Comparison of ENCODE assay signal across 19 mouse cellular contexts in genomic region chr1:138703291-138703690, GRCm38 (mm10).
A peak's percentile ranks its signal among the peaks of the same experiment; 100 is the strongest.
DNase-seq lines count a peak whose midpoint lies in the region; ATAC-seq and TF ChIP-seq lines count a peak whose summit lies in the region.
"Had no signal": no experiment of that assay in that cellular context is flagged by ENCODE, and none has a peak within 500 bp of the region (broad histone marks: within the 10 kb centered on the region; RNA-seq: fewer than 3 reads in every experiment).

No protein-coding gene starts in this region.

- no peak for ATAC-seq in kidney, postnatal 0 days (replicated peaks; ENCODE audit: low FRiP score, low read depth)
- ATAC-seq in midbrain, postnatal 0 days (ENCODE audit: low FRiP score) = no peak
- ATAC-seq in midbrain, embryonic 15.5 days (replicated peaks) = no peak

- H3K9ac ChIP-seq in kidney, postnatal 0 days (ENCODE audit: low read depth, low read length) = no peak overlapping the region
- no peak overlapping the region for H3K9ac ChIP-seq in midbrain, postnatal 0 days (replicated peaks; ENCODE audit: low read length, poor library complexity, severe bottlenecking)
- no peak overlapping the region for H3K9ac ChIP-seq in midbrain, embryonic 15.5 days
- H3K9ac ChIP-seq: forebrain, embryonic 12.5 days; neural tube, embryonic 15.5 days; stomach, embryonic 15.5 days had no signal

- H3K4me3 ChIP-seq in kidney, postnatal 0 days (replicated peaks; ENCODE audit: low read depth, low read length) = no peak overlapping the region
- no peak overlapping the region for H3K4me3 ChIP-seq in midbrain, postnatal 0 days (ENCODE audit: low read depth, low read length)
- no peak overlapping the region for H3K4me3 ChIP-seq in midbrain, embryonic 15.5 days
- H3K4me3 ChIP-seq: forebrain, embryonic 12.5 days; neural tube, embryonic 15.5 days; stomach, embryonic 15.5 days had no signal

- no peaks in the 10 kb centered on the region for H3K27me3 ChIP-seq in kidney, postnatal 0 days (ENCODE audit: insufficient read depth, low read length)
- H3K27me3 ChIP-seq in midbrain, postnatal 0 days (ENCODE audit: insufficient read depth, low read length) = no peaks in the 10 kb centered on the region
- H3K27me3 ChIP-seq in midbrain, embryonic 15.5 days (replicated peaks) = no peaks in the 10 kb centered on the region
- H3K27me3 ChIP-seq: forebrain, embryonic 12.5 days; neural tube, embryonic 15.5 days; stomach, embryonic 15.5 days had no signal

- WGBS in kidney, postnatal 0 days = 59% methylated on average over 5 of the region's 5 CpGs
- 71% methylated on average over 5 of the region's 5 CpGs for WGBS in midbrain, postnatal 0 days
- 70% methylated on average over 5 of the region's 5 CpGs for WGBS in midbrain, embryonic 15.5 days

- no peaks in the 10 kb centered on the region for H3K36me3 ChIP-seq in kidney, postnatal 0 days (ENCODE audit: insufficient read depth, low read length)
- H3K36me3 ChIP-seq in midbrain, postnatal 0 days (ENCODE audit: insufficient read depth, low read length) = no peaks in the 10 kb centered on the region
- H3K36me3 ChIP-seq in midbrain, embryonic 15.5 days (replicated peaks) = no peaks in the 10 kb centered on the region
- H3K36me3 ChIP-seq: forebrain, embryonic 12.5 days; neural tube, embryonic 15.5 days; stomach, embryonic 15.5 days had no signal

- DNase-seq in embryo, embryonic 11 days = peak; percentile 8
- DNase-seq in embryo, embryonic 10 days (ENCODE audit: low spot score) = no peak
- DNase-seq in kidney, postnatal 0 days (ENCODE audit: low spot score) = peak; percentile 72
- DNase-seq in kidney, postnatal 25 days = no peak
- DNase-seq in midbrain, postnatal 0 days (ENCODE audit: low spot score) = peak; percentile 34
- DNase-seq in spleen, adult 12 weeks (ENCODE audit: low spot score) = no peak
- DNase-seq in left cerebral cortex, adult 9 months (ENCODE audit: low spot score in 2 of 2) = no peak
- DNase-seq: adrenal gland, postnatal 25 days; cerebellum, postnatal 25 days; gastrocnemius, postnatal 10 days; heart, postnatal 14 days; kidney, adult 9 months; lung, postnatal 10 days; spleen, adult 18-20 months; thymus, postnatal 25 days had no signal

- no peaks in the 10 kb centered on the region for H3K9me3 ChIP-seq in kidney, postnatal 0 days (replicated peaks; ENCODE audit: low read length)
- no peaks in the 10 kb centered on the region for H3K9me3 ChIP-seq in midbrain, postnatal 0 days (ENCODE audit: low read length)
- no peaks in the 10 kb centered on the region for H3K9me3 ChIP-seq in midbrain, embryonic 15.5 days
- H3K9me3 ChIP-seq: forebrain, embryonic 12.5 days; neural tube, embryonic 15.5 days; stomach, embryonic 15.5 days had no signal

- H3K4me2 ChIP-seq in kidney, postnatal 0 days (ENCODE audit: low read length) = no peak overlapping the region
- no peak overlapping the region for H3K4me2 ChIP-seq in midbrain, postnatal 0 days (ENCODE audit: low read depth, low read length, poor library complexity, severe bottlenecking)
- H3K4me2 ChIP-seq in midbrain, embryonic 15.5 days = no peak overlapping the region
- H3K4me2 ChIP-seq: forebrain, embryonic 12.5 days; neural tube, embryonic 15.5 days; stomach, embryonic 15.5 days had no signal

- peak; percentile 55 for TF ChIP-seq CTCF in kidney, postnatal 0 days (IDR thresholded peaks at IDR 0.05; ENCODE audit: low read depth)
- TF ChIP-seq CTCF in midbrain, postnatal 0 days (IDR thresholded peaks at IDR 0.05) = peak; percentile 43

- H3K27ac ChIP-seq in kidney, postnatal 0 days = no peak overlapping the region
- no peak overlapping the region for H3K27ac ChIP-seq in midbrain, postnatal 0 days (ENCODE audit: low read depth, low read length)
- H3K27ac ChIP-seq in midbrain, embryonic 15.5 days = no peak overlapping the region
- H3K27ac ChIP-seq: forebrain, embryonic 12.5 days; neural tube, embryonic 15.5 days; stomach, embryonic 15.5 days had no signal

- H3K4me1 ChIP-seq in kidney, postnatal 0 days (replicated peaks; ENCODE audit: insufficient read depth, low read length) = no peaks in the 10 kb centered on the region
- H3K4me1 ChIP-seq in midbrain, postnatal 0 days (ENCODE audit: insufficient read depth, low read length) = no peaks in the 10 kb centered on the region
- H3K4me1 ChIP-seq in midbrain, embryonic 15.5 days = peaks cover 2% of the 10 kb centered on the region; the same call in 1 of the 2 replicates
- H3K4me1 ChIP-seq: forebrain, embryonic 12.5 days; neural tube, embryonic 15.5 days; stomach, embryonic 15.5 days had no signal

Comparison
In these comparisons a context has a peak if more than half of its experiments do, and no peak if none do; other contexts are left out.
1. DNase-seq: peak in embryo, embryonic 11 days (single experiment), kidney, postnatal 0 days (single experiment) and midbrain, postnatal 0 days (single experiment); none in embryo, embryonic 10 days (single experiment), kidney, postnatal 25 days (0 of 2), spleen, adult 12 weeks (single experiment) and left cerebral cortex, adult 9 months (0 of 2).